Mouse (Mus musculus) kidney, postnatal 4 days (tissue): ENCODE data around the gene Ttc27.
A peak's percentile ranks its signal among the peaks of the same experiment; 100 is the strongest.
"Not testable (repeated sequence)": the region's sequence is repeated elsewhere in the genome, so short reads cannot be mapped to it uniquely, and the experiment has no call there.

Experiments used
- DNase-seq, 2 experiments: peaks; one replicate each; pipeline ENCODE4 v3.0.0; 2021; ENCODE audit warnings: mixed read lengths in 2 of 2

Gene Ttc27

DNA sequence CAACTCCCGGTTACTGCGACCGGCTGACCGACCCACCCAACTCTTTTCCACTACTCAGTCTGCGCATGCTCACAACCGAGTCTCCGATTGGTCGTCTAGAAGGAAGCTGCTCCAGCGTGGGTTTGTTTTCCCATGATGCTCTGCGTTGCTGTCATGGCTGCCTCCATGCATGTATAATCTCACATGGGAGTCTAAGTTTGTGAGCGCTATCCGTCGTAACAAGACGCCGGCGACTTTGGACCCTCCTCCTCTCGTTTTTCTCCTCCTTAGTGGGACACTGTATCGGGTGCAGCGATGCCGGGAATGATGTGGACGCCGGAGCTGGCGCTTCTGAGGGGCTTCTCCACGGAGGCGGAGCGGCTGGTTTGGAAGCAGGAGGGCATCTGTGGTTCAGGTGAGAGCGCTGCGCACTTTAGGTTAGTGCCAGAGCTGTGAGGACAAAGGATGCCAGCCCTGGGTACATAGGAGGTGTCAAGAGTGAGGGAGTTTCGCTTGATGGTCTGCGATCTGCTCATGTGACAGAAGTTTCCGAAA is at the start of gene Ttc27:
Gene Ttc27 (plus strand): TSS at position 115 of the 534 bp plus-strand sequence.
- DNase-seq = peak; percentile 98 to 99

DNA sequence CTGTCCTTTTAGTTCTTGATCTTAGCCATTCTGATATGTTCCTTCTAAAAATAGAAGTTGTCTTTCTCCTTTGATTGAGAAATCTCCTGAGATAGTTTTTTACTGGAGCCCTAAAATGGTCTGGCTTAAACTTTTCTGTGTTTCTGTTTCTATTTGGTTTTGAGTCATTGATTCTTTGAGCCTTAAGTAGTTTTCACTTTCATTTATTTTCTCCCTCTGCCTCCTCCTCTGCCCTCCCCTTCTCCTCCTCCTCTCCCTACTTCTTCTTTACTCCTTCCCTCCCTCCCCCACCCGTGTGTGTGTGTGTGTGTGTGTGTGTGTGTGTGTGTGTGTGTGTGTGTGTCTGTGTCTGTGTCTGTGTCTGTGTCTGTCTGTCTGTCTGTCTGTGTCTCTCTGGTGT is 49.5 kb upstream of the Ttc27 start:
- DNase-seq = no peak

DNA sequence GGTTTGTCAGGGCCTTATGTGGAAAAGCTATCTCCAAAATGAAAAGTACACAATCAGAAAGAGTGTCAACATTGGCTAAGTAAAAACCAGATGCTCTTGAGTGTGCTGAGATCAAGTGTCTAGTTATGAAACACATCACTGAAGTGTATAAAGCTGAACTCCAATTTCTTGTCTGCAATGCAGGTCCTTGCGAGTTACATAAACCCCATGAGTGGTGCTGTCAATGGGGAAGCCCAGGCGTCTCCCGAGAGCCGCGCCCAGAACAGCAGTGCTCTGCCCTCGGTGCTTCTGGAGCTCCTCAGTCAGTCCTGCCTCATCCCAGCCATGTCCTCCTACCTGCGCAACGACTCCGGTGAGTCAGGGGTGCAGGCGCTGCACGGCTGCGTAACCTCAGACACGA is 47.5 kb upstream of the Ttc27 start:
- no peak for DNase-seq

DNA sequence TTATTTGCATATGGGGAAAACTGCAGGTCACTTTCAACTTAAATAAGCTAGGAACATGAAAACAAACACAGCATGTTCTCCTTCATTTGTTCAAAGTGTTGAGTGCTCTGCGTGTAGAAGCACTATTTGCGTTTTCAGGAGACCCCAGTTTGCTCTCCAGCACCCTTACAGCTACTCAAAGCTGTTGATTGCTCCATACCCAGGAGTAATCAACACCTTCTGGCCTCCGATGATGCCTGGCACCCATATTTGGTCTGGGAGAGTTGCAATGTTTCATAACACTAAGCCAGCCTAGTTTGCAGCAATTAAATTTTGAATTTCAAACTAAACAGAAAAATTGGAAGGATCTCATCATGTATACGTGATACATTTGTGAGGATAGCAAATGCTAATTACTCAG is 45.1 kb upstream of the Ttc27 start:
- no peak for DNase-seq

DNA sequence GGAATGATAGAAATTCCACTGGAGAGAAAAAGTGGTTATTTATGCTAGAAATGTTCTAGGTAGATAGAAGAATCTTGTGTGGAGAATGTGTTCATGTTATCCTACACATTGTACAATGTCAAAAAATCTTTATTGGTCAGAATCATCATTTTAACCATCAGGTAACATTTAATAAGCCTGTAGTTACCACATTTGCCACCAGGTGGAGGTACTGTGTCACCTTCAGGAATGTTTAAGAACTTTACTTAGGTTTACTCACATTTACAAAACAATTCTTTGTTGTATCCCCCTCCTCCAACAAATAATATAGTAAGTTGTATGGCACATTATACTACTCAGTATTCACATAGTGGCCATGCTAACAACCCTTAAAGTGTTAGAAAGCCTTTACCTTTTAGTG is 44.3 kb upstream of the Ttc27 start:
- peak; percentile 27 to 29 for DNase-seq

DNA sequence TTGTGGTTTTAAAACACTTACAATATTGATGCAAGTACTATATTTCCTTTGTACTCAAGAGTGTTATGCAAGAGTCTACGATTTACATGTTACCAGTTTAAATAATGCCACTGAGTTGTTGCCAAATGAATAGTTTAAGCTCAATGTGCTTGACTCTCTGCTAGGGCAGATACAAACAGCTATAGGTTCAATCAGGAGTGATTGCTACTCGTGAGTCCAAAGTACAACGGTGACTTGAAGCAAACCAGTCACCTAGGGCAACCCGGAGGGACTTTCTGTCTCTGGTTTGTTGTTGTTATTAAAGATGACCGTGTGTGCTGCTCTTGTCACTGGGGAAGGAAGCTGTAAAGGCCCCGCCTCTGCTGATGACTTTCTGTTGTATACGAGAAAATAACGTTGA is 39.5 kb upstream of the Ttc27 start:
- no peak for DNase-seq

DNA sequence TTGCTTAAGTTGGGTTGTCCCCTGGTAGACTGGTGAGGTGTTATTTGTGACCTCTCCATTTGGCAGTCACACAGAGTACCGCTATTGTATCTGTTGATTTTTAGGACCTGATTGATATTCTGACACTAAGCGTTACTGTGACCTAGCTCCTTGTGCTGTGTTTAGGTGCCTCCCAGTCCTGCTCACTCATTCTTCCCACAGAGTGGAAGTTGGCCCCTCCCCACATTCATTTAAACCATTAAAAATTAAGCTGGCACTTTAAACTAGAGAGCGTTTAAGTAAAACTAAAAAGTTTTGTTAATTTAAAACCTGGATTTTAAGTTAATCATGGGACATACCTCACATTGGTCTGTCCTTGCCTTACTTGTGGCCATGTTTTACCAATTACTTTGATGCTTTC is 32.6 kb upstream of the Ttc27 start:
- DNase-seq = no peak

DNA sequence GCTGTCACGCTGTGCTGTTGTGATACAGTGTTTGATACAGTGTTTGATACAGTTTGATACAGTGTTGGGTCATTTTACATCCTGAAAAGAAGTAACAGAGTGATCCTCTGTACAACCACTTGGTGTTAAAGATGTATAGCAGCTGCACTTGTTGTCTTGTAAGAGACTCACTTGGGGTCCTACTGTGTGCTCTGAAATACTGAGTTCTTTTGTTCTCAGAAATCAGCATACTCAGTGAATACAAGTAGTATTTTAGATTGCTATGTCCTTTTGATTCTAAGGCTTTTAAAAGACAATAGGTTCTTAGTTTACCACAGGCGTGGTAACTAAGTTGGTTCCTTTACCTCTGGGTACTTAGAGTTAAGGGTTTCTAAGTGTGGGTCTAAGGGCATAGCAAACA is 29.0 kb upstream of the Ttc27 start:
- DNase-seq = no peak

DNA sequence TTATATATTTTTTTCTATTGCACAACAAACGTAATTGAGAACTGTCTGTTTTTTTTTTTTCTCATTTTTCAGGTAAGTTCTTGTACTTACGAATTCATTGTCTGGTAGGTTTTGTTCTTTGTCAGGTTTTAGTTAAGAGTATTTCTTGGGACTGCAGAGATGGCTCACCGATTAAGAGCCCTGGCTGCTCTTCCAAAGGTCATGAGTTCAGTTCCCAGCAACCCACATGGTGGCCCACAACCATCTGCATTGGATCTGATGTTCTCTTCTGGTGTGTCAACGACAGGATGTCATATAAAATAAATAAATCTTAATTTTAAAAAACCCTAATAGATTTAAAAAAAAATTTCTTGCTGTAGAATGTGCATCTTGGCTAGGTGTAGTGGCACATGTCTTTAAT is 28.1 kb upstream of the Ttc27 start:
- DNase-seq = no peak

DNA sequence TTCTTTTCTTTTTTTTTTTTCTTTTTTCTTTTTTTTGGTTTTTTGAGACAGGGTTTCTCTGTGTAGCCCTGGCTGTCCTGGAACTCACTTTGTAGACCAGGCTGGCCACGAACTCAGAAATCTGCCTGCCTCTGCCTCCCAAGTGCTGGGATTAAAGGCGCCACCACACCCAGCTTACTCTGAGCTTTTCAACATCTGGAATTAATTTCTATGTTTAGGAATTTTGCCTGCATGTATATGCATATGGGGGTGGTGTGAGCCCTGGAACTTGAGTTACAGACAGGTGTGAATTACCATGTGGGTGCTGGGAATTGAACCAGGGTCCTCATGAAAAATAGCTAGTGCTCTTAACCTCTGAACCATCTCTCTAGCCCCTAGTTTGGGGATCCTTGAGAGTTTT is 15.9 kb upstream of the Ttc27 start:
- DNase-seq = not testable (repeated sequence)

DNA sequence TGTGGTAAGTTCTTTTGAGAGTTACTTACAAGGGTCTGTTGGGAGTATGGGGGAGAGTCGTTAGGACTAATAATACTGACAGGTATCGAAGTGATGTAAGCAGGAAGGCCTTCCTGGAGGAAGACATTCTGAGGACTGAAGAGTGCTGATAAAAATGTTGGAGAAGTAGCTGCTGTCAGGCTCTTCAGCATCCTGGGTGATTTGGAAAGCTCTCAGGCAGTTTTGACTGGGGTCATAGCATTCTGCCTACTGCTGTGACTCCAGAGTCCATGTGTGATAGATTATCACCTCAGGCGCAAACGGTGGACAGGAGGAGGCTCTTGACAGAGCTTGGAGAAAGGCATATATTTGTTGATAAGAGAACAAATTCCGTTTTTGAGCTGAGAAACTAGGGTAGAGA is 12.1 kb upstream of the Ttc27 start:
- DNase-seq = no peak

DNA sequence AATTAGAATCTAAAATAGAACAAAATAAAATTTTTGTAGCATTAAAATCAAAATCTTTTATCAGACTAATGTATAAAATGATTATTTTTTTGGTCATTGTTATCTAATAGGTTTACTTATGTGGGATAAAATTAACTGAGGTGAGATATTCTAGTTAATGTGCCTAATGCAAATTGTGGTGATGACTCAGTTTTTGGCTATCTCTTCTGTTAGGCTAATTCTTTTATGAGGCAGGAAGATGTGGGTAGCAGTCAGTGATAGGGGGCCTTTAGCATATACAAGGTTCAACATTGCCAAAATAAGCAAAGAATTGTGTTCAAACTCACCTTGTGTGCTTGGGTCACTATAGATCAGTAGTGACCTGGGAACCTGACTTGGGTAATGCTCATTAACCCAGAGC is 10.9 kb upstream of the Ttc27 start:
- no peak for DNase-seq

DNA sequence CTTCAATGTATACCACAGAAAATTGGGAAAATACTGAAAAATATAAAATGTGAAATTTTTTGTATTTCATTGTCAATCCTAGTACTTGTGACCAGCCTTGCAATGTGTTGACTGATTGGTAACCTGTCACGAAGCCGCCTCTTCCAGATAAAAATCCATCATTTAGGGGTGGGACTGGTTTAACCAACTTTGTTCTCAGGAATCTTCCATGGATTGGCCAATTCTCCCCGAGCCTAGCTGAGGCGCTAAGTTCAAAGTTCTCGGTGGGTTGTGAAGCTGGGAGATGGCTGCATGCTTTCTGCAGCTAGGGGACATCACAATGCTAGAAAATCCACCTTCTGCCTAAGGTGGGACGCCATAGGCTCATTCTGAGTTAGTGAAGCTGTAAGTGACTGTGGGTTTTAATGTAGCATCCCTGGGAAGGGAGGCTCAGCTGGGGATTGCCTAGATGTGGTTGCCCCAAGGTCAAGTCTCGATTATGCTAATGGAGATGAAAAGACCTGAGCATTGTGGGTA is 9.8 kb upstream of the Ttc27 start:
- DNase-seq = no peak

DNA sequence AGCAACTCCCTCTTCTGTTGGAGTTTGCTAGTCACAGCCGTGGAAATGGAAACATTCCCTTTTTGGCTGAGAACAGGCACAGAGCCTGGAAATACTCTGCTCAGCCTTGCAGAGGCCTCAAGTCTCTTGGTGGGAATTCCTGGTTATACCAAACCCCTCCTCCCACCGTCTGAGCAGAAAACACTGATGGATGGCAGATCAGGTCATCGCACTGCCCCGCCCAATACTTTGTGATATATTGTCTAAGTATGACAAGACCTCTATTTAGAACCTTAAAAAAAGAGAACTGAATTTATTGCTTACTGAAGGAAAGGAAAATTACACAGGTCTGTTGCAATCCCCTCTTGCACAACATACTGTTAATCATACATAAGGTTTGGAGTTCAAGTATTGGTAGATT is 6.8 kb upstream of the Ttc27 start:
- DNase-seq = no peak

DNA sequence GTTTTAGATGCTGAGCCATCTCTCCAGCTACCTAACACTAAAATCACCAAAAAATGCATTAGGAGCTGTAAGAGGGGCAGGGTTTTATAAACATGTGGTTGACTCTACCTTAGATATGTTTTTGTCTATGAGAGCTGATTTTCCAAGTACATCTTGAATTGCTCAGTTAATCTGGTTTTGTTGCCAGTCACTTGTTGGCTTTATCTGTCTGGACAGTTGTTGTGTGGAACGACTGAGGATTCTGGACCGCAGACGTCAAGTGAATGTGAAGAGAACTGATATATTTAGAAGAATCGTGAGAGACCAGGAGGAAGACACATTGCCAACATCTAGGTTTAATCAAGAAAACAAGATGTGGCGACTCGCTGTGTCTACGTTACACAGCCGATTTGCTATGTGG is 5.9 kb upstream of the Ttc27 start:
- DNase-seq = no peak

DNA sequence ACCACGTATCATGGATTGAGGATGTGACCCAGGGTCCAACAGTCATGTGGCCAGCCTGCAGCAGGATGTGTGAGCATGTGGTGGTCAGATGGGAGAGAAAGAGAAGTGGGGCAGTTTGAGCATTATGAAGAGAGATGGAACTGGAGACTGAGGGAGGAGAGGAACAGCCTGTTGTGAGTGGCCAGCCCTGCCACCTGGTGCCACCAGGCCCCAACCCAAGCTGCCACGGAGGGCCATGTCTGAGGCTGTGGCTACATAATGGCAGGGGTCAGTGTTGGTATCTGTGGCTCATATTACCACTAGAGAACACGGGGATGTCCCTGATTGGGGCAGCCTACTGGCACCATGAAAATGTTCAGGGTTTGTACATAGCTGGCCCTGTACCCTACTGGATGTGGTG is 2.4 kb upstream of the Ttc27 start:
- DNase-seq = no peak

DNA sequence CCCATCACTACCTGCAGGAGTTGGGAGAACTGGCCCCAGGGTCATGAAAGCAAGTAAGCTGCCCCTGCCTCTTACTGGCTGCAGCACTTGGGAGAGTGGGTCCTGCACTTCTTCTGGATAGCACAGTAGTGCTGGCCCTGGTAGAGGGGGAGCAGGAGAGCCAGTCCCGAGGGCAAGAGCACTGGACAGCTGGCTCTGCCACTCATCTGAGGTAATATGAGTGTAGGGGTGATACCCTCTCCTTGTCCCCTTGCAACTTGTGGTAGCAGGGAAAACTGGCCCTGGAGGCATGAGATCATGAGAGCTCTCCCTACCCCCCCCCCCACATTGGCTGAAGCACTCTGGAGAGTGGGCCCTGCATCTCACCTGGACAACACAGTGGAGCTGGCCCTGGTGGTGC is 1.8 kb upstream of the Ttc27 start:
- DNase-seq = no peak

DNA sequence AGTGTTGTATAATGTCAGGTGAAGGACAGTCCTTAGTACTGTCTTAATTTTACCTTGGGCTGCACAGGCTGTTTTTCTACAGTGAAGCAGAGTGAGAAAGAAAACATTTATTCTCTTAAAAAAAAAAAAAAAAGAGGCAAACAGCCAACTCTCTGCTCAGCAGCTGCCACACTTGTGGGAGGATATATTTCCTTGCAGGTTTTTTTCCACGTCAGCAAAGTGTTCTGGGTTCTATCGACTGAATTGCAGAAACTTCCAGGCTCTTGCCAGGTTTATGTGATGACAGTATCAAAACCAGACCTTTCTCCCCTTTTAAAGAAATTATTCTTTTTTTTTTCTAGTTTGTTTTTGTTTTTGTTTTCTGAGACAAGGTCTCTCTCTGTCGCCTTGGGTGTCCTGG is 889 bp upstream of the Ttc27 start:
- DNase-seq = no peak

DNA sequence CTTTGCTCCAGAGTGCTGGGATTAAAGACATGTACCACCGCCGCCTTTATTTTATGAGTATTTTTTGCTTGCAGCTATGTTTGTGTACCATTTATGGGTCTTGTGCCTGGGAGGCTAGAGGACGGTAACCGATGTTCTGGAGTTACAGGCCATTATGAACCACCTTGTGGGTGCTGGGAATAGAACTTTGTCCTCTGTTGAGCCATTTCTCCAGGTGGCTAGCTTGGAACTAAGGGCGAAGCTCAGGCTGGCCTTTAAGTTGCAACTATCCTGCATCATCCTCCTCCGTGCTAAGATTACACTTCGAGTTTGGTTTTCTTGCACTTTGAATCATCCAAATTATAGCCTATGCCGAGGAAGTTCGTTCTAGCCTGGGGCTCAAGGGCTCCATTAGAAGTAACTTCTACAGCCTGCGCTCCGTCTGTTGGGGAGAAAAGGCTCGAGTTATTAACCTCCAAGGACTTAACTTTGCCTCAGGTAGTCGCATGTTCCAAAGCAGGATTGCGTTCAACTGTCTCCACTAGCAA is 378 bp upstream of the Ttc27 start:
- DNase-seq = no peak

DNA sequence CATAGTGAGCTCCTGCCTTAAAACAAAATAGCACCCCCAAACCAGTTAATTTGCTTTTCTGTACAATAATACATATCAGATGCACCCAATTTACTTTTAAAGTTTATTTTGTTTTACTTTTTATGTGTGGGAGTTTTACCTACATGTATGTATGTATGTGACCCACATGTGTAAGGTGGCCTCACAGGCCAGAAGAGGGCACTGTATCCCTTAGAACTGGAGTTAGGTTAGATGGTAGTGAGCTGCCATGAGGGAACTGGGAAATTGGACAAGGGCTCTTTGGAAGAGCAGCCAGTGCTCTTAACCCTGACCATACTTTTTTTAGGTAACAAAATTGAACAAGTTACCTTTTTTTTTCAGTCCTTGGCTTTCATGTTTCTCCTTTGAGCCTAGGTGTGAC is 15.3 kb downstream of the Ttc27 start:
- no peak for DNase-seq

DNA sequence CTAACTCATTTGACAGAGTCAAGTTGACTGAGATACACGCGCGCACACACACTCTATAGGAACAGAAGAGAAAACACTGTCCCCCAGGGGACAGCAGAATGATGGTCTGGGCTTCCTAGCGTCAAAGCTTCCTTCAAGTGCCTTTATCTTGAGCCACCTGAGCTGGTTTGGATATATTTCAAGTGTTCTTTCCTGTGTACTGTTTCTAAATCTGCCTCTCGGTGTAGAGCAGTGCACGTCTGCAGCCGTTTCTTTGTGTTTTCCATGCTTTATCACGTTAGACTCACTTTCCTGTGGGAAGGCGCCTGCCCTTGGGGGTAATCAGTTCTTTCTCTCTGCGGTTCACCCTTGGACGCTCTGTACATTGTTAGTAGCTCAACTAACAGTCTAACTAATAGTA is 17.9 kb downstream of the Ttc27 start:
- no peak for DNase-seq

DNA sequence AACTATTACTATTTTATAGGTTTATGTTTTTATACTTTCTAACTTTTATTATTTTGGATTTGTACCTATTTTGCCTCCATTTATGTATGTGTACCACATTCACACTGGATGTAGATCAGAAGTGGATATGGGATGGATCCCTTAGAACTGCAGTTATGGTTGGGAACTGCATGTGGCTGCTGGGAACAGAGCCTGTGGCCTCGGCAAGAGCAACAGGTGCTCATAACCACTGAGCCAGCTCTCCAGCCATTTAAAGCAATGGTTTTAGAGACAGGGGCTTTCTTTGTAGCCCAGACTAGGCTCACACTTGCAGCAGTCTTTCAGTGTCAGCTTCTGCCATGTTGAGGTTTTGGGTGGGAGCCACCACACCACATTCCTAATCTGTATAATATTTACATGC is 32.1 kb downstream of the Ttc27 start:
- DNase-seq = no peak

DNA sequence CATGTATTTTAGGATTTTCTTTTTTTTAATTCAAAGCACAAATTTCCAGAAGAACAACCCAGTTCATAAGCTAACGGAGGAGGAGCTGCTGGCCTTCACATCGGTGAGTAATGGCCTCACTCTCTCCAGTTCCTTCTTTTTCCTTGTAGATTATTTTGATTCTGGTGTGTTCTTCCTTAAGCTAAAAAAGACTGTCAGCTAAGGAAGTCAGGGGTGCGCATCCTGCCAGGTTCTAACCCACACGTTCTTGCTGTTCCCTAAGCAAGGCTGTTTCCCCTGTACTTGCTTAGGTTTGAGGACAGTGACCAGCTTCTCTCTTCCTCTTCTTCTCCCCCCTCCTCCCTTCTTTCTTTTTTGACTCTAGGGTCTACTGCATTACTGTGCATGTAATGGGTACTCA is 33.5 kb downstream of the Ttc27 start:
- no peak for DNase-seq

DNA sequence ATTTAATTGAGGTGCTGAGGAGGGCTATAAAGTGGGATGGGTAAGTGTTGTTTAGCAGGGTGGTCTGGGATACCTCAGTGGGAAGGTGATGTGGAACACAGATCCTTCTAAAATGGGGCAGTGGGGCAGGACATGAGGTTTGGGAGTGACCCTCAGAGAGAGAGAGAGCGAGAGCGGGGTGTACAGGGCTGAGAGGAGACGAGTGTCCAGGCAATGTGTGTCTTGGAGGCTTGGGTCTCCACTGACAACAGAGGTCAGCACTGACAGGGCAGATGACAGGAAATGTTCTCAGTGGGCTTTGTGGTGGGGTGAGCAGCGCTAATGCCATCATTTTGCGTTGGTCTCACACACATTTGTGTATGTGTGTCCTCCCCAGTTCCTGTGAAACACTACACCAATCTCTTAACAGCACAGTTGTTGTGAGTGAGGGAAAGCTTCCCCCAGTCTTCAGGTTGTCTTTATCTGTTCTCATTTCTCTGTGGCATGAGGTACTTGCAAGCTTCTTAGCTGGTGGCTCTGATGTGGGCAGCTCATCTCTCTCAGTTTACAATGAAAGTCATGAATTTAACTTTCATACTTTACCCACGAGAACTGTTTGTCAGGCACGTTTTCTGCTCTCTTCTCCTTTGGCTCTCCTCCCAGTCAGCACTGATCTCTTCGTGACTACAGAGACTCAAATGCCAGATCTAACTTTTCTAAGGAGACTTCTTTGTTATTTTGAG is 35.5 kb downstream of the Ttc27 start:
- no peak for DNase-seq

DNA sequence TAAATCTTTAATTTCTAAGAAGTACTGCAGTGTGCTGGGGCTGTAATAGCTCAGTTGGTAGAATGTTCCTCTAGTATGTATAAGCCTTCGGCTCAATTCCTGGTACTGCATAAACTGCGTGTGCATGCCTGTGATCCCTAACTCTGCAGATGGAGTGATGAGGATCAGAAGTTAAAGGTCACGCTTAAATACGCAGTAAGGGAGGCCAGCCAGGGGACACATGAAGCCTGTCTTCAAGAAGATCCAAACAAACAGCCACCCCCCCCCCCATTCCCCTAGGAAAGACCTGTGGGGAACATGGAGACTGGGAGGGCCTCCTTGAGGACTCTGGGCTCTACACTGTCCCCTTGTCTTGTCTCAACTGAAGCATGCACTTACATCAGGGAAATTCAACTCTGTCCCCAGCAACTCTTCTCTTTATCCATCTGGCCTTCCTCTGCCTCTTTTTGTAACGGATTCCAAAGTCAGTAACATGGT is 36.1 kb downstream of the Ttc27 start:
- DNase-seq = no peak
